Mouse (Mus musculus) megakaryocyte, embryonic 14.5 days (primary cell): ENCODE measurements around the gene BC030867. TPM values are rescaled to one million over a fixed set of nuclear protein-coding genes. Genes with fewer than 3 reads are reported as not detected.

ENCODE experiments used
- H3K27me3 ChIP-seq: replicated peaks from 2 replicates; pipeline ENCODE3; 2012; ENCODE audit warnings: inconsistent platforms
- H3K36me3 ChIP-seq: replicated peaks from 2 replicates; pipeline ENCODE3; 2012; ENCODE audit warnings: low read length, inconsistent platforms, mixed read lengths
- H3K4me1 ChIP-seq: 2 replicates; pipeline ENCODE4 v1.6.1; 2012; ENCODE audit warnings: inconsistent platforms
- H3K4me3 ChIP-seq: replicated peaks from 2 replicates; pipeline ENCODE3; 2012; ENCODE audit warnings: moderate library complexity, mild to moderate bottlenecking, inconsistent platforms
- H3K9me3 ChIP-seq: 2 replicates; pipeline ENCODE4 v1.6.1; 2012; ENCODE audit warnings: inconsistent platforms
- FLI1 ChIP-seq: IDR thresholded peaks from 2 replicates; pipeline ENCODE4 v1.6.1; 2012; ENCODE audit warnings: low read length, inconsistent platforms, mixed read lengths
- GATA1 ChIP-seq: IDR thresholded peaks from 3 replicates; pipeline ENCODE4 v1.6.1; 2012; ENCODE audit warnings: mixed read lengths, low read length, inconsistent platforms, borderline replicate concordance
- polyA plus RNA-seq: library from polyadenylated mRNA; stranded (reverse); fragments of >175 nt; gene quantifications from 2 replicates; pipeline ENCODE4 v1.2.3, GENCODE M21; 2012; ENCODE audit warnings: low replicate concordance; ENCODE audit not compliant: insufficient read depth

Gene BC030867
- polyA plus RNA-seq, 1 experiment: 4.2 TPM

DNA sequence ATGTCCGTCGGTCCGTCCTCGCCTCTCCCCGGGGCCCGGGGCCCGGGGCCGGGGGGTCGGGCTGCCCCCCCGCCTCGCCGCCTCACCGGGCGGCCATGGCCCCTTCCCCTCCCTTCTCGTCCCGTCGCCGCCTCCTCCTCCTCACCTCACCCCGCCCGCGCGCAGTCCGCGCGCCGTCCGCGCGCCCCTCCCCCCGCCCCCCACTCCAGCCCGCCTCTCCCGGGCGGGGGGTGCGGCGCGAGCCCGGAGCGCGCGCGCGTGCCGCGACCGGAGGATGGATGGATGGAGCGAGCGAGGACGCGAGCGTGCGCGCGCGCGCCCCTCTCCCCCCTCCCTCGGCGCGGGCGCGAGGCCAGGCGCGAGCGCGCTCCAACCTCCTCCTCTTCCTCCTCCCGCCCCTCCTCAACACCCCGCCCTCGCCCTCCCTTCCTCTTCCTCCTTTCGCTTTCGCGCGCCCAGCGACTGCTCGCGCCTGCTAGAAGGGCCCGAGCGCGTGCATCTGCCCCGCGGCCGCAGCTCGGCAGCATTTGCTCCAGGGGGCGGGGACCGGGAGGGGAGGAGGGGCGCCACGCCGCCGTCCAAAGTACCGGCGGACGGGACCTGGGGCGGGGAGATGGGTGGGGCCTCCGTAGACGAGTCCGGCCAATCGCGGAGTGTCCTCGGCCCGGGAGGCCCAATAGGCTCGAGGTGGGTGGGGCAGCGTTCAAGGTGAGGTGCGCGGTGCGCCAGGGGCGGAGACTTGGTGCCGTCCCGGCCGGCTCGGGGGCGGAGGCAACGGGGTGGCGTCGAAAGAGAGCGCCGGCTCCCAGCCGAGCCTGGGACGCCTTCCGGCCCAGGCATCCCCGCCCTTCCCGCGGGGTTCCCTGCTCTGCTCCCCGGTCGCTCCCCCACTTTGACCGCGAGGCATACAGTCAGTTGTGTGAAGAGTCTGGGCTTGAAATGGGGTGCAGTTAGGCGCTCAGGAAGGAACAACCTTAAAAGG lies 48.1 kb downstream of the BC030867 start, which contains the start of gene Atxn7l3:
Gene Atxn7l3, minus strand, starts transcription at position 141 of the 982 bp plus-strand sequence.
- H3K9me3 ChIP-seq: no peaks in the 10 kb centered on the region
- no peaks in the 10 kb centered on the region for H3K27me3 ChIP-seq
- H3K4me3 ChIP-seq: peak within 1 kb of the TSS; percentile 96
- peaks cover 32% of the 10 kb centered on the region for H3K36me3 ChIP-seq
- no peak for TF ChIP-seq FLI1
- no peak for TF ChIP-seq GATA1
- H3K4me1 ChIP-seq: peaks cover 48% of the 10 kb centered on the region

DNA sequence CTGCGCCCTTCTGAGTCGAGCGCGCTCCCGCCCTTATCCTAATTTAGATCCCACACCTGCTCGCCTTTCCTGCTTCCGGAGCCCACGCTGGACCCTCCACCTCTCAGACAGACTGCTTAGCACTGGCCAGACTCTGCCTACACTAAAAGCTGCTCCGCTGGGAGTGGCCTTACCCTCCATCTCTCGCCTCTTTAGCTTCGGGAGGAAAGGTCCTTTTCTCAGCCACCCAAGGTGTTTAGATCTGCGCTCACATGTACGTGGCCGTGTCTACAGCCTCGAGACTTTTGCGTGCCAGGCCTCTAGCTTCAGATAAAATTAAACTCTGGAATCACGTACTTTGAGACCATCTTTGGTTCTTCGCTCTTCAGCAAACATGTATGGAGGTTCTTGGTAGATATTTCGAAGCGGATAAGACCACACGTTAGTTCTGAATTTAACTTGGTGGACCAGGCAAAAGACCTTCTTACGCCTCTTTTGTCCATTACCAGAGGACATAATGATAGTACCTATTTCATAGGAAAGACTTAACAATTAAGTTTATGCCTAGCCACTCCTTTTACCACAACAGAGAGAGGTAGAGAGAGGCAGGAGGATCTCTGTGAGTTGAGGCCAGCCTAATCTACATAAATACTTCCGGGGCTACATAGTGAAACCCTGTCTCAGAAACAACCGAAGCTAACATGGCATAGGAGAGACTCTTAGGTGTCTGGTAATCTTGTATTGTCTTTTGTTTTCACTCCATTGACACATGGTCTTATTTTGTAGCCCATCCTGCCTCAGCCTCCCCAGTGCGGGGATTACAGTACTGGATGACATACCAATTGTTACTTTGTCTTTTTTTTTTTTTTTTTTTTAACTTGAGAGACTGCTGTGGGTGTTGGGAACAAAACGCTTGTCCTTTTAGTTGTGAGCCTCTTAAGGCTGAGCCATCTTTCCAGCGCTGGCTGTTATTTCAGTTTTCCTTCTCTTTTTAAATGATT lies 49.2 kb downstream of the BC030867 start:
- peaks cover 21% of the 10 kb centered on the region for H3K36me3 ChIP-seq
- H3K9me3 ChIP-seq: no peaks in the 10 kb centered on the region
- TF ChIP-seq FLI1: no peak
- TF ChIP-seq GATA1: no peak
- peak overlapping the region; percentile 96 for H3K4me3 ChIP-seq
- no peaks in the 10 kb centered on the region for H3K27me3 ChIP-seq
- H3K4me1 ChIP-seq: peaks cover 47% of the 10 kb centered on the region

DNA sequence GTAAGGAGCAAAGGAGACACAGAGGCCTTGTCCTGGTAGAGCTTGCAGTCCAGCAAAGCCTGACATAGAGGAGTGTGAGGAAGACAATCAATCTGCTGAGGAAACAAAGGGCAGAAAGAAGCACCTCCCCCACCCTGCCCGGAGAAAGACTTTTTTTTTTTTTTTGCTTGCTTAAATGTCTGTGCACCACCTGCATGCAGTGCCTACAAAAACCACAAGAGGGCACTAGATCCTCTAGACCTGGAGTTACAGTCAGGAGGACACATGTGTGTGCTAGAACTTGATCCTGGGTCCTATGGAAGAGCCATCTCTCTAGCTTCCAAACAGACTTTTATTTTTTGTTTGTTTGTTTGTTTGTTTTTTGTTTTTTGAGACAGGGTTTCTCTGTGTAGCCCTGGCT lies 51.2 kb downstream of the BC030867 start:
- no peaks in the 10 kb centered on the region for H3K9me3 ChIP-seq
- TF ChIP-seq FLI1 (no peak), GATA1 (no peak)
- peaks cover 35% of the 10 kb centered on the region for H3K4me1 ChIP-seq
- peaks cover 5% of the 10 kb centered on the region for H3K36me3 ChIP-seq
- no peaks in the 10 kb centered on the region for H3K27me3 ChIP-seq
- H3K4me3 ChIP-seq: no peak overlapping the region

DNA sequence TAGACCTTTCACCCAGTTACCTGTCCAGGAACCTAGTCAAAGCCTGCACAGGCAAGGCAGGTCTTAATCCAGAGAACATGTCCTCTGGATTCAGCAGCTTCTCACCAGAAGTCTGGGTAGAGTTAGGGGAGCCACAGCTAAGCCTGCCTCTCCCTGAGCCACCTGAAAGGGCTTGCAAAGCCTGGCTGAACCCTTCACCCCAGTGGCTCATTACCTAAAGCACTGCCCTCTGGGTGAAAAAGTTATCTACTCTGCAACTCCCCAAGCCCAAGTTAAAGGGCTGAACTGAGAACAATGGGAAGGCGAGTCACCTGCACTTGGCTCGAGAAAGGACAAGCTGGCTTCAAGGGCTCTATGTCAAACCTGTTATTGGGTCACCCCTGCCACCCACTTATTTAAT lies 55.5 kb downstream of the BC030867 start:
- Histone ChIP-seq H3K27me3 (no peaks in the 10 kb centered on the region), H3K4me1 (peaks cover 41% of the 10 kb centered on the region), H3K36me3 (peaks cover 41% of the 10 kb centered on the region), H3K4me3 (no peak overlapping the region), H3K9me3 (no peaks in the 10 kb centered on the region)
- TF ChIP-seq FLI1: no peak
- no peak for TF ChIP-seq GATA1

DNA sequence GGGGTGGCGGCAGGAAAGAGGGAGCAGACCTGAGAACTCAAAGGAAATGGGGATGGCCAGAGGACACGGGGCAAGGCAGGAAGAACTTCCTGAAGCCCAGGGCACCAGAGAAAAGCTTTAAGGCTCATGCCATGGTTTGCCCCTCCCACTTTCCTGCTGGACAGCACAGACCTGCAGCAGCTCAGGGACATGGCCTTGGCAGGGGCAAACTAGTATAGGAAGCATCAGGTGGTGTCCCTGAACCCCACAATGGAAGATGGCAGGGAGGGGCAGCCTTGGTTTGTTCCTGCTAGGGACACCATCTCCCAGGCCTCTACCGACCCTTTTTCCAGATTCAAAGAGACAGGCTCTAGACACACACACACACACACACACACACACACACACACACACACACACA lies 56.7 kb downstream of the BC030867 start:
- no peaks in the 10 kb centered on the region for H3K9me3 ChIP-seq
- peaks cover 53% of the 10 kb centered on the region for H3K36me3 ChIP-seq
- TF ChIP-seq GATA1 (no peak), FLI1 (no peak)
- peaks cover 49% of the 10 kb centered on the region for H3K4me1 ChIP-seq
- no peak overlapping the region for H3K4me3 ChIP-seq
- H3K27me3 ChIP-seq: no peaks in the 10 kb centered on the region

DNA sequence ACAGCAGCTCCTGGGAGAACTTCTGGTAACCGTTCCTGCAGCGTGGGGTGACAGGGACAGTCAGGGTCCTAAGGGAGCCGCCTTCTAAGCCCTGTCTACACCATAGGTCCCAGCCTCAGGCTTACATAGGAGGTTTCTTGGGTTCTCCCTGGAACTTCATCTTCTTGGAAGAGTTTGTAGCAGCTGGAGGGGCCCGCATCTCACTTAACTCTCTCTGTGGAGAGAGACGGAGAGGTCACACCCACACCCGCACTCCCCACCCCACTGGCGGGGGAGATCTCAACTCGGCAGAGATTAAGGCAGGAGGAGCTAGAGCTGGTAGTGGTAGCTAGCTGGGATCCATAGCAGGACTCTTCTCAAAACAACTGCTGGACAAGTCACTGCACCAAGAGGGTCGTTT lies 59.4 kb downstream of the BC030867 start:
- Histone ChIP-seq H3K9me3 (no peaks in the 10 kb centered on the region), H3K36me3 (peaks cover 80% of the 10 kb centered on the region), H3K4me3 (no peak overlapping the region), H3K27me3 (no peaks in the 10 kb centered on the region), H3K4me1 (peaks cover 69% of the 10 kb centered on the region)
- no peak for TF ChIP-seq GATA1
- TF ChIP-seq FLI1: no peak

DNA sequence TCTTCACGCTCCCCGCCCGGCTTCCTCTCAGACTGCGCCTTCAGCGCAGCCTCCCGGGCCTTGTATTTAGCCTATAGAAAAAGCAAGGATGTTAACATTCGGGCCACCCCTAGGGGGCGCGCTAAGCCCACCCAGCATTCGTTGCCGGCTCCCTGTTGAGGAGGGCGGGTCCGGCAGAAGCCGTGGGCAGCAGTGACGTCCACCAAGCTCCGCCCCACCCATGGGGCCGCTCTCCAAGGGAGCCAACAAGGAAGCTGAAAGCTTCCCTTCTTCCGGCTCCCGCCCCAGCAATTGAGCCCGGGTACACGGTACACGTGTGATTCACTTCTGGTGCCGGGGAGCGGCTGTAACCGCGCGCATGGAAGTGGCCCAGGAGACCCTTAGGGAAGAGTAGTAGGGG lies 60.3 kb downstream of the BC030867 start:
- H3K27me3 ChIP-seq: no peaks in the 10 kb centered on the region
- H3K36me3 ChIP-seq: peaks cover 89% of the 10 kb centered on the region
- H3K9me3 ChIP-seq: no peaks in the 10 kb centered on the region
- H3K4me1 ChIP-seq: peaks cover 76% of the 10 kb centered on the region
- H3K4me3 ChIP-seq: peak overlapping the region; percentile 89
- TF ChIP-seq FLI1 (no peak; the same call in 1 of the 2 replicates), GATA1 (no peak)

DNA sequence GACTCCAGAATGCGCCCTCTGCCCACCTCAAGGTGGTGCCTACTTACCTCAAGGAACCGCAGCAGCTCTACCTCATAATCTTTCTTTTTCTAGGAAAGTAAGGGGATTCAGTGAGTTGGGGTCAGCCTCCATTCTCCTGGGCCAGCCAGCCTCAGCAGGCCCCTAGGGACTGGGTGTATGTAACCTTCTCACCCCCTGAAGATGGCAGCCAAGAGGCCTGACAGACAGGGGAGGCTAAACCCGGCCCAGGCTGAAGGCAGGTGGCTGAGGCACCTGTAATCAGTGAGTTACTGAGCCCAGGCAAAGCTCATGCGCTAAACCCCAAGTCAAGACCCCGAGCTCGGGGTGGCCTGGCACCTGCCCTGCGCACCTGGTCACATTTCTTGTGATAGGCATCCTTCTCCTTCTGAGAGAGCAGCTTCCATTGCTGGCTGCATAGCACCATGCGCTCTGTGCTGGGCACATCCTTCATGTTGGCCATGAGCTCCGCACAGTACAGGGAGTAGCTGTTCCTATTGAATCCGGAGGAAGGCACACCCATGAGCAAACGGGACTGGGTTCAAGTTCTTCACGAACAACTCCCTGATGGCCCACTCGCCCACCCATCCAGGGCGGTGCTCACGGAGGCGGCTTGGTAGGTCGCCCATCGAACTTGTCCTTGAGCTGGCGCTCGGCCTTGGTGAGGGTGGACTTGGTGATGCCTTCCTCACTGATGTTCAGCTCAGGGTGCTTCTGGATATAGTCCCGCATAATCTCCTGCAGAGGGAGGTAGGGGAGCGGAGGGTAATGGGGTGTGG lies 61.3 kb downstream of the BC030867 start:
- Histone ChIP-seq H3K36me3 (peaks cover 96% of the 10 kb centered on the region), H3K4me1 (peaks cover 86% of the 10 kb centered on the region), H3K4me3 (peak overlapping the region; percentile 89), H3K9me3 (no peaks in the 10 kb centered on the region), H3K27me3 (no peaks in the 10 kb centered on the region)
- TF ChIP-seq GATA1 (no peak), FLI1 (no peak)
